Mouse (Mus musculus) gastrocnemius, adult 18-20 months (tissue): Measurements from ENCODE around the gene Pla1a. TPM values are rescaled to one million over a fixed set of nuclear protein-coding genes. Genes with fewer than 3 reads are reported as not detected.
"Not testable (repeated sequence)": the region's sequence is repeated elsewhere in the genome, so short reads cannot be mapped to it uniquely, and the experiment has no call there.

ENCODE experiments used
- DNase-seq: peaks from one replicate; pipeline ENCODE4 v3.0.0; 2021; ENCODE audit warnings: low spot score
- long read RNA-seq, 2 experiments: library from polyadenylated mRNA; stranded (forward); transcript quantifications; one replicate each; pipeline ENCODE4 v2.0.0; 2021
- total RNA-seq, 2 experiments: library from RNA; stranded (reverse); gene quantifications; 2 replicates each; pipeline ENCODE4 v1.2.3; 2021

The Pla1a gene
- total RNA-seq: 1 to 10 TPM; 3.3 to 6.8 TPM
- long read RNA-seq, experiment 1, partial matches to known transcripts: 2 of 4 reads
- long read RNA-seq, experiment 1, other reads (novel, unspliced or antisense): 0 of 4 reads
- long read RNA-seq, experiment 2, partial matches to known transcripts: 1 of 5 reads
- long read RNA-seq, experiment 2, other reads (novel, unspliced or antisense): 1 of 5 reads

DNA sequence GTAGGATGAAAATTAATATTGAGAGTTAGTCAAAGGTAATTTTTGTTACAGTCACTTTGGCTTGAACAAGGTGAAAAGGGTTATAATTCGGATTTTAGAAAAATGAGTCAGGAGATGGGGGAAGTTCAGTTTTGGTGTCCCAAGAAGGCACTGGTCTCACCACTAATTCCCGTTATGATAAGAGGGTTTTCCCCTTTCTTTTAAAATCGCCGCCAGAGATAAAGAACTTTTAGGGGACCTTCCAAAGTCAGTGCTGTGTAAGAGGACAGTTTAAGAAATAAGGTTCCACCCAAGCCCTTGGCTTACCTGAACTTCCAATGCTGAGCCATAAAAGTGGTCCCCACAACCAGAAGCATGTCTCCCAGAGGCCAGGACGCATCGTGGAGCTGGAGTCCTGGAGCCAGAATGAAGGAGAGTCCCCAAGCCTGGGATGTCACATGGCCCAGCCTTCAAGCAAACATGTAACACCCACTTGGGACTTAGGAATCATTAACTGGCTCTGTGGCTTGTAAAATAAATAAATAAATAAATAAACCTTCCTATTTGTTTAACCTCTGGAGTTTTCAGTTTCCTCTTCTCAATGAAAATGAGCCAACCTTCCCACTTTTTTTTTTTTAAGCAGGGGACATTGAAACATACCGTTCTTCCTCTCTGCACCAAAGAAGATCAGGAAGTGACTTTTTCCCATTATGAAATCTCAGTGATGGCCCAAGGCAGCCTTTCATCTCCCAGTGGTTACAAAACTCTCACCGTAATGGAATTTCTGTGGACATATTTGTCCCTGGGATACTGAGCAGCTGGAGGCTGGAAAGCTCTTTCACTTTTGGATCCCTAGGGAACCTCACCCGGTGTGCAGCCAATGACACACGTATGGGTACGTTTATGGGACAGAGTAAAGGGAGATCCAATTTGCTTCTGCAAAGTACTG is at the start of gene Pla1a:
Gene Pla1a (minus strand): TSS at position 648 of the 928 bp plus-strand sequence.
- peak; percentile 55 for DNase-seq

DNA sequence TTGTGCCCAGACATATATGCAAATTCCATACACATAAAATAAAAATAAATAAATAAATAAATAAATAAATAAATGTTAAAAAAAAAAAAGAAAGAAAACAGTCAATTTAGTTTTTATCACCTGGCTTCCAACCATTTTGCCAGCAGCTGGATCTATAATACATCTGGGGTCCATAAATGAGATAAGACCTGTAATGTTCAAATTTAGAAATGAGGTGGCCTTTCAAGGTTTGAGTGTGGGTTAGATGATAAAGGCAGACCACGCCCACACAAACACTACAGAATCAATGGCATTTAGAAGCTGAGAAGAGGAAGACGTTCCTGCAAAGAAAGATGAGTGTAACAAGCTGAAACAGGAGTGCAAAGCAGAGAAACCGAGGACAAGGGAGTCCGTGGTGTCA is 48.4 kb upstream of the Pla1a start:
- DNase-seq: no peak

GRCm38 (mm10) chr16:38478296-38478695 is 45.4 kb upstream of the Pla1a start:
- no peak for DNase-seq

- not testable (repeated sequence) for DNase-seq
Observed at GRCm38 (mm10) chr16:38477241-38477608, 44.3 kb upstream of the Pla1a start.

- peak; percentile 31 for DNase-seq
Observed at GRCm38 (mm10) chr16:38476312-38477240, 43.6 kb upstream of the Pla1a start.

- no peak for DNase-seq
Observed at GRCm38 (mm10) chr16:38475681-38476311, 42.9 kb upstream of the Pla1a start.

- DNase-seq: no peak
Observed at GRCm38 (mm10) chr16:38474677-38475286, 41.8 kb upstream of the Pla1a start.

GRCm38 (mm10) chr16:38473661-38474060 is 40.7 kb upstream of the Pla1a start:
- no peak for DNase-seq

DNA sequence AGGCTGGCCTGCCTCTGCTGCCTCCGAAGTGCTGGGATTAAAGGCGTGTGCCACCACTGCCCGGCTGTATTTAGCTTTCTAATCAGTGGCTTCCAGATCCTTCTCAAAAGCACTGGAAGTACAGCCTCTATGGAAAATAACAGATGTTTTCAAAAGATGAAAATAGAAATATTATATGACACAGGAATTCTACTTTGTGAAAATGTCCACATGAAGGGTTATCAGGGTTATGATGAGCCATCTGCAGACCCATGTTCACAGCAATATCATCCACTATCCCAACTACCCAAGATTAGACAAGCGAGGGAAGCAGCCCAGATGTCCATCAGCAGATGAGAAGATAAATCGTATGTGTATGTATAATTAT is 39.5 kb upstream of the Pla1a start:
- no peak for DNase-seq

DNA sequence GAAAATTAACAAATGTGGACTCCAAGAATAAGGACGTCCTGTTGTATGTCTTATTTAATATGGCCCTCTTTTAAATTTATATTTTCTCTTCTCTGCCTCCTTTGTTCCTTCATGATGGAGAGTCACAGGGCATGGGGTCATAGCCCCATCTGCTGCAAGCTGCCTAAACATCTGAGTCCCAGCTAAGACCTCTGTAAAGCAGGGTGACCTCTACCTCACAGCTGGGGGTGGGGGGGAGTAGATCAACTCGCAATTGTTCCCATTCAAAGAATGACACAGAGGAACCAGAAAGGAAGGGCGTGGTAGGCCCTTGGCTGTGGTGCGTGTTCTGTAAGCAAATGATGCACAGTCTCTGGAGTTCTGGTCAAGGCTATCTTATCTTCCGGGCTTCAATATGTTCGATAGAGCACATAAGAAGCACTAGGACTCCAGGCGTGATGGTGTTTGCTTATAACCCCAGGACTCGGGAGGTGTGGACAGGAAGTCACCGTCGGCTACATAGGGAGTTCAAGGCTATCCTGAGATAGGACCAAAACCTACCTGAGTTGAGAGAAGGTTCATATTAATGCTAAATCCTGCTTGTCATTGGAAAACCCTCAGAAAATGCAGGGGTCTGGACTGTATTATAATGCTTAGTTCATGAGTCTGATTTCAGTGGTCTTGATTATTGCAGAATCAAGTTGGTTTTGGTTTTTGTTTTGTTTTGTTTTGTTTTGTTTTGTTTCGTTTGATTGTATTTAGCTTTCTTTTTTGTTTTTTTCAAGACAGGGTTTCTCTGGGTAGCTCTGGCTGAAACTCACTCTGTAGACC is 39.0 kb upstream of the Pla1a start:
- no peak for DNase-seq

GRCm38 (mm10) chr16:38469437-38469836 is 36.5 kb upstream of the Pla1a start:
- DNase-seq: no peak

- DNase-seq: no peak
Observed at GRCm38 (mm10) chr16:38468706-38469018, 35.7 kb upstream of the Pla1a start.

DNA sequence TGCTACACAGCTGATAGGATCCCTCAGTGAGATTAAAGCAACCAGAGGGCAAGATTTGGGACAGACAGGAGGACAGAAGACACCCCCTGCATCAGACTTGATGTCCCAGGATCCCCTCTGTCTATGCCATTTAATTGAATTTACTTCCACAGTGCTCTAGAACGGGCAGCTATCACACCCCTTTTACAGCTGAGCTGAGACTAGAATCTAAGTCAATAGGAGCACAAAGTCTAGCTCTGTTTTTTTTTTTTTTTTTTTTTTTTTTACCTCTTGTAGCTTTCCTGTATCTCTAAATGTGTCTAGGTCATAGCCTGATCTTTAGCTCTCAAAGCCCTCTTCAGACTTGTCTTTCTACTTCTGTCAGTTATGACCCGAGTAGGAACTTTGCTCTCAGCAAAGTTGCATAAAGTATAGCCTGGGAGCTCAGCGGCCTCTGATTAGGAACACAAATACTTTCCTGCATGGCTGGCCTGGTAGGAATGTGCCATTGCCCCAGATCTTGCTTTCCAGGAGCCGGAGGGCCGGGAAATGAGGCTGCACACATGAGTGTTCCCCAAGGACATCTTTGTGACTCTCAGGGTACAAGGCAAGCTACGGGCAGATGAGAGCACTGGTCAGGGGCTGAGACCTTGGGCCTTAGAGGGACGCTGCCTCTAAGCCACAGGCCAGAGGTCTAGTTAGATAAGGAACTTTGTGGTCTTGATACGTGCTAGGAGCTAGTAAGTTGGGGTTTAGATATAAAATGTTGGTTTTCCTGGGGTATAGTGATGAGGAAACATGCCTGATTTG is 35.2 kb upstream of the Pla1a start:
- DNase-seq: no peak

GRCm38 (mm10) chr16:38467091-38467916 is 34.4 kb upstream of the Pla1a start:
- no peak for DNase-seq

DNA sequence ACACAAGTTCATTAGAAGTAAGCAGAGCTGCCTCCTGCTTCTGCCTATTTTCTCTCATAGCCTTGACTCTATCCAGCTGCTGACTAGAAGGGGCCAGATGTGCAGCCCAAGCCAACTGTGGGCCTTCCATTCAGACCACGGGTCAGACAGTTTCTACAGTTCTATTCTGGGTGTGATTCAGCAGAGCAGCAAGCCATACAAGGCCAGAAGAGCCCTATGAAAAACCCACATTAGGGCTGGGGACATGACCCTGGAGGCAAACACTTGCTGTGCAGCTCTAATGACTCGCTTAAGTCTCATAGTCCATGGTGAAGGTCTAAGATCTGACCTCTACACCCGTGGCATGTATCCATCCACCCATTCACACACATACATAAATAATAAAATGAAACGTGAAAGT is 33.1 kb upstream of the Pla1a start:
- no peak for DNase-seq

DNA sequence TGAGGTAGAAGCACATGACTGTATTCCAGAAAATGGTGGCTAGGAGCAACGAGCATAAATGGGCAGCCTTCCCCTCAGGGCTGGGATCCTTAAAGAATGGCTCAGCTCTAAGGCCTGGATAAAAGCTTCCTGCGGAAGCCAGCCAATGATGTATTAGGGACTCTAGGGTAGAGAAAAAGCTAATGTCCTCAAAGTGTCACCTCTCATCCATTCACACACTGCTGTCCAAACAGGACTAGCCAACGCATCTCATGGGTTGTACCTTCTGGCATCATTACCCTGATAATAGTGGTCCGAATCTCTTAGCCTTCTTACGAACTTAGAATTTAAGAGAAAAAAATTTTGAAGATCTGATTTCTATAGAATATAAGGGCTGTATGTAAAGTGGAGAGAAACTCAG is 30.4 kb upstream of the Pla1a start:
- DNase-seq: no peak

- DNase-seq: no peak
Observed at GRCm38 (mm10) chr16:38462161-38462560, 29.2 kb upstream of the Pla1a start.

GRCm38 (mm10) chr16:38461749-38462148 is 28.8 kb upstream of the Pla1a start:
- DNase-seq: no peak

DNA sequence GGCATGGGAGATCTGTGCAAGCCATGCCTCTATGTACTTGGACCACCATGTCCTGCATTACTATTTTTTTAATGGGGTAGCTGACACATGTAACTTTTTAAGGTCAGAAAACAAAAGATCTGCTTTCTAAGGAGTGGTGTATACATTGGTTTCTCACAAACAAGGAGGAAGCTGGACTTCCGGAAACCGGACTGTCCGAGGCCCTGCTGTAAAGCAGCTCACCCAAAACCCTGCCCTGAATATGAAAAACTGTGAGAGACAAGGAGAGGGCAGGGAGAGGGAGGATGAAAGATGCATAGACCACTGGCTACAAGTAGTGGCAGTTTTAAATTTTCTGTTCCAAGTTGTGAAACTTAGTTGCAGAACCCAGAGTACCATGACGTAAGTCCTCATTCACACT is 27.0 kb upstream of the Pla1a start:
- DNase-seq: no peak
